Mouse (Mus musculus) neutrophil, adult 65 days (primary cell): Measurements from ENCODE around the gene Prkab1. TPM values are rescaled to one million over a fixed set of nuclear protein-coding genes. Genes with fewer than 3 reads are reported as not detected.

Source experiments
- total RNA-seq: library from RNA; stranded (reverse); gene quantifications from 2 replicates; pipeline ENCODE4 v1.2.4, GENCODE M21; 2023

The Prkab1 gene
- 183 and 189 TPM in 2 replicates for total RNA-seq

DNA sequence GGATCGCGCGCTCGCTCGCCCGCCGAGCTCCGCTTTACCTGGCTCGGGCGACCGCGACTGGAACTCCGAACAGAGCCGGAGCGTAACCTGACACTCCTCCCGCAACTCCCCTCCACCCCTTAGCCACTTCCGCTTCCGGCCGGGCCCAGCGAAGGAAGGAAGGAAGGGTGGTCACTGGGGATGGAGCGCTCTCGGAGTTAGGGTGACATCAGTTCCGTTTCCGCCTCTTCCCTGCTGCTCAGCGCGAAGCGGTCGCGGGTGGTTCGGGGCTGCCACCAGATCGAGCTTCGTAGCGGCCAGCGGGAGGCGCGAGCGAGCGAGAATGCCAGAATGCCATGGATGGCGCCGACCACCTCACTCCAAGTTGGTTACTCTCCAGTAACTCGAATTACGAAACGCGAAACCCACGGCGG is at the start of gene Prkab1:
TSS of gene Prkab1 (minus strand) at position 182 of the 413 bp plus-strand sequence.

Other genes starting within 250 kb of the Prkab1 start
- 44.0 and 72.6 TPM in 2 replicates for gene Cit, start 179.2 kb downstream of the Prkab1 start, total RNA-seq
- not detected in 2 replicates for gene Tmem233, start 58.7 kb upstream of the Prkab1 start, total RNA-seq